ENCODE assay signal across 10 mouse cellular contexts in the genomic region with DNA sequence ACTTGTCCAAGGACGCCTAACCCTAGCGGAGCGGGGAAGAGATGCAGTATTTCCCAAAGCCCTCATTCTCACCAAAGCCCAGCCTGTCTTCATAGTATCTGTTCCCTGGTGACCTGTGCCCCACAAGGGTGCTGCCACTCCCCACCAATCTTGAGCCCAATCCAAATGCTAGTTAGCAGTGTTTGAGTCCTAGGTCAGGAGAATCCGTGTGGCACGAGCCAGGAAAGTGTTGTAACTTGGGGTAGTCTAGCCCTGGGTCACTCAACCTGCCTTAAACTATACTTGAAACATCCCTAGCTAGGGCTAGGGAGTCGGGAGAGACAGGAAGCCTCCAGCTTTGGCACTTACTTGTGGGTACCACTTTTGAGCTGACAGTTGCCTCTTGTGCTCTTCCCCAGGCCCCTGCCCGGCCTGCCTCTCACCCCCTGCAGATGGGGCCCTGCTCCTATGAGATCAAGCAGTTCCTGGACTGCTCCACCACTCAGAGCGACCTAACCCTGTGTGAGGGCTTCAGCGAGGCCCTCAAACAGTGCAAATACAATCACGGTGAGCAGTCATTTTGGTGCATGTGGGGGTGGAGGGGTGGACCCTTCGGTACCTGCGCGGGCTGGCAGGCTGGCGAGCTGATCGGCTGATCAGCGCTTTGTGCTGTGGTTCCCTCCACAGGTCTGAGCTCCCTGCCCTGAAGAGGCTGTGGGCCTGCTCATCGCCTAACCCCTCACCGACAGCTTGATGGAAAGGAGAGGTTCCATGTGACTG. TPM values are rescaled to one million over a fixed set of nuclear protein-coding genes. Genes with fewer than 3 reads are reported as not detected.
DNase-seq lines count a peak whose midpoint lies in the region; ATAC-seq and TF ChIP-seq lines count a peak whose summit lies in the region.
"Had no signal": no experiment of that assay in that cellular context is flagged by ENCODE, and none has a peak within 500 bp of the region (broad histone marks: within the 10 kb centered on the region; RNA-seq: fewer than 3 reads in every experiment).

No protein-coding gene starts in this region.

- intact Hi-C loops in heart, postnatal 25 days (cut with DNase I): no loop called here

- peaks cover 62% of the 10 kb centered on the region for H3K4me1 ChIP-seq in heart, embryonic 10.5 days
- no peaks in the 10 kb centered on the region; the same call in 1 of the 2 replicates for H3K4me1 ChIP-seq in intestine, postnatal 0 days (replicated peaks; ENCODE audit: control insufficient read depth, insufficient read depth, low read length)
- H3K4me1 ChIP-seq in thymus, adult 2 months (replicated peaks; ENCODE audit: control insufficient read depth, insufficient read depth, low read length): peaks cover 13% of the 10 kb centered on the region

- peak overlapping the region; percentile 85 for H3K4me2 ChIP-seq in intestine, postnatal 0 days (replicated peaks; ENCODE audit: low read depth)

- peaks cover 47% of the 10 kb centered on the region for H3K27me3 ChIP-seq in heart, embryonic 10.5 days (ENCODE audit: insufficient read depth, poor library complexity, severe bottlenecking)
- H3K27me3 ChIP-seq in intestine, postnatal 0 days (replicated peaks; ENCODE audit: control insufficient read depth, insufficient read depth, low read length): peaks cover 2% of the 10 kb centered on the region; the same call in 1 of the 2 replicates
- no peaks in the 10 kb centered on the region; the same call in 1 of the 2 replicates for H3K27me3 ChIP-seq in thymus, adult 2 months (ENCODE audit: control insufficient read depth, insufficient read depth, low read length)

- H3K9ac ChIP-seq in intestine, postnatal 0 days (ENCODE audit: low read depth, low read length): no peak overlapping the region

- H3K4me3 ChIP-seq in heart, embryonic 10.5 days: peak overlapping the region; percentile 85
- H3K4me3 ChIP-seq in intestine, postnatal 0 days (ENCODE audit: low read depth, low read length): no peak overlapping the region
- no peak overlapping the region for H3K4me3 ChIP-seq in thymus, adult 2 months (ENCODE audit: control insufficient read depth, insufficient read depth, low read length)

- TF ChIP-seq POLR2A in thymus, adult 2 months (IDR thresholded peaks at IDR 0.05; ENCODE audit: control insufficient read depth, extremely low read depth, insufficient read depth, low read length, poor library complexity): no peak

- no peak for DNase-seq in heart, embryonic 10.5 days (ENCODE audit: low spot score)
- no peak for DNase-seq in heart, postnatal 25 days (ENCODE audit: low spot score)
- DNase-seq in spleen, postnatal 36 days (ENCODE audit: low spot score in 2 of 2): peak; percentile 35 to 36
- DNase-seq in spleen, adult 12 weeks (ENCODE audit: low spot score): no peak
- no peak for DNase-seq in thymus, adult 2 months
- DNase-seq in retina, embryonic 14.5 days (ENCODE audit: low spot score): no peak

- no peak for TF ChIP-seq CTCF in intestine, postnatal 0 days (IDR thresholded peaks at IDR 0.05; ENCODE audit: low read depth)
- no peak for TF ChIP-seq CTCF in thymus, adult 2 months (IDR thresholded peaks at IDR 0.05; ENCODE audit: borderline replicate concordance, control insufficient read depth, extremely low read depth, insufficient read depth, low read length, poor library complexity)

- 32% methylated on average over 18 of the region's 18 CpGs for WGBS in heart, embryonic 10.5 days
- 54% methylated on average over 18 of the region's 18 CpGs for WGBS in intestine, postnatal 0 days
- 93% methylated on average over 18 of the region's 18 CpGs for WGBS in thymus, adult 2 months

- peak overlapping the region; percentile 64; the same call in 1 of the 2 replicates for H3K27ac ChIP-seq in heart, embryonic 10.5 days
- H3K27ac ChIP-seq in intestine, postnatal 0 days (ENCODE audit: low read depth, low read length): no peak overlapping the region
- no peak overlapping the region for H3K27ac ChIP-seq in thymus, adult 2 months (ENCODE audit: control insufficient read depth, insufficient read depth, low read length)

- H3K9me3 ChIP-seq in heart, embryonic 10.5 days: no peaks in the 10 kb centered on the region
- H3K9me3 ChIP-seq in intestine, postnatal 0 days (ENCODE audit: control insufficient read depth): no peaks in the 10 kb centered on the region

- no peak for ATAC-seq in intestine, postnatal 0 days
- no peak for ATAC-seq in erythroid progenitor cell, adult 5-6 weeks (replicated peaks; ENCODE audit: low FRiP score, poor library complexity, severe bottlenecking)

- 0 out of 2 replicates have a peak, but pooled peaks cover 2% of the 10 kb centered on the region for H3K36me3 ChIP-seq in heart, embryonic 10.5 days
- no peaks in the 10 kb centered on the region for H3K36me3 ChIP-seq in intestine, postnatal 0 days (ENCODE audit: control insufficient read depth, insufficient read depth)
- no peaks in the 10 kb centered on the region for H3K36me3 ChIP-seq in thymus, adult 2 months (ENCODE audit: control insufficient read depth, insufficient read depth, low read length)

RNA-seq across cellular contexts. Expression of gene Mmp11, which starts 0.8 kb away (rescaled TPM):
- 19.4 and 39.0 TPM in 2 replicates for polyA plus RNA-seq in heart, embryonic 10.5 days (2016; fragmentation: Nextera tagmentation; extraction: Ambion mirVana)
- total RNA-seq in heart, postnatal 25 days (2021): 1 to 10 TPM; 5.0 to 8.1 TPM
- polyA plus RNA-seq in intestine, postnatal 0 days (2015; fragmentation: Nextera tagmentation; extraction: Ambion mirVana): 8.7 and 9.2 TPM in 2 replicates
- 7.5 and 9.3 TPM in 2 replicates for polyA plus RNA-seq in thymus, adult 2 months (2012; rRNA removed)
- 0.72 TPM in 1 of 2 replicates, not detected in the other for total RNA-seq in erythroid progenitor cell, adult 5-6 weeks (2015; ENCODE audit: low replicate concordance)
- 0.68 TPM in 1 of 2 replicates, not detected in the other for total RNA-seq in erythroid progenitor cell, adult 5-6 weeks (2017; ENCODE audit: low replicate concordance)
- total RNA-seq: megakaryocyte, adult 5-6 weeks had no signal

RNA-seq across cellular contexts. Expression of gene Gm867, which starts 3.4 kb away (rescaled TPM):
- polyA plus RNA-seq in heart, embryonic 10.5 days (2016; fragmentation: Nextera tagmentation; extraction: Ambion mirVana): 0.39 and 0.76 TPM in 2 replicates
- not detected for total RNA-seq in heart, postnatal 25 days (2021)
- not detected in 2 replicates for polyA plus RNA-seq in intestine, postnatal 0 days (2015; fragmentation: Nextera tagmentation; extraction: Ambion mirVana)
- polyA plus RNA-seq in thymus, adult 2 months (2012; rRNA removed): 0.42 TPM in 1 of 2 replicates, not detected in the other
- 525 and 583 TPM in 2 replicates for total RNA-seq in erythroid progenitor cell, adult 5-6 weeks (2015; ENCODE audit: low replicate concordance)
- 86.0 and 101 TPM in 2 replicates for total RNA-seq in erythroid progenitor cell, adult 5-6 weeks (2017; ENCODE audit: low replicate concordance)

RNA-seq across cellular contexts. Expression of gene Chchd10, which starts 4.2 kb away (rescaled TPM):
- polyA plus RNA-seq in heart, embryonic 10.5 days (2016; fragmentation: Nextera tagmentation; extraction: Ambion mirVana): 333 and 524 TPM in 2 replicates
- total RNA-seq in heart, postnatal 25 days (2021): 1,000 to 10,000 TPM; 1,761 to 1,834 TPM
- 308 and 334 TPM in 2 replicates for polyA plus RNA-seq in intestine, postnatal 0 days (2015; fragmentation: Nextera tagmentation; extraction: Ambion mirVana)
- 172 and 198 TPM in 2 replicates for polyA plus RNA-seq in thymus, adult 2 months (2012; rRNA removed)
- total RNA-seq in erythroid progenitor cell, adult 5-6 weeks (2015; ENCODE audit: low replicate concordance): 101 and 127 TPM in 2 replicates
- total RNA-seq in erythroid progenitor cell, adult 5-6 weeks (2017; ENCODE audit: low replicate concordance): 40.2 and 60.3 TPM in 2 replicates

RNA-seq across cellular contexts. Expression of gene Vpreb3, which starts 5.8 kb away (rescaled TPM):
- polyA plus RNA-seq in heart, embryonic 10.5 days (2016; fragmentation: Nextera tagmentation; extraction: Ambion mirVana): 0.74 and 0.83 TPM in 2 replicates
- not detected for total RNA-seq in heart, postnatal 25 days (2021)
- polyA plus RNA-seq in intestine, postnatal 0 days (2015; fragmentation: Nextera tagmentation; extraction: Ambion mirVana): 0.43 TPM in 1 of 2 replicates, not detected in the other
- 3.1 and 4.8 TPM in 2 replicates for polyA plus RNA-seq in thymus, adult 2 months (2012; rRNA removed)
- total RNA-seq in erythroid progenitor cell, adult 5-6 weeks (2015; ENCODE audit: low replicate concordance): 85.1 and 89.7 TPM in 2 replicates
- 31.5 and 39.7 TPM in 2 replicates for total RNA-seq in erythroid progenitor cell, adult 5-6 weeks (2017; ENCODE audit: low replicate concordance)
- total RNA-seq: adrenal gland, adult 18-20 months; megakaryocyte, adult 5-6 weeks had no signal

RNA-seq across cellular contexts. Expression of gene Smarcb1, which starts 15.7 kb away (rescaled TPM):
- 157 and 204 TPM in 2 replicates for polyA plus RNA-seq in heart, embryonic 10.5 days (2016; fragmentation: Nextera tagmentation; extraction: Ambion mirVana)
- 10 to 100 TPM; 22.8 to 22.9 TPM for total RNA-seq in heart, postnatal 25 days (2021)
- 54.9 and 58.1 TPM in 2 replicates for polyA plus RNA-seq in intestine, postnatal 0 days (2015; fragmentation: Nextera tagmentation; extraction: Ambion mirVana)
- 63.0 and 75.5 TPM in 2 replicates for polyA plus RNA-seq in thymus, adult 2 months (2012; rRNA removed)
- total RNA-seq in erythroid progenitor cell, adult 5-6 weeks (2015; ENCODE audit: low replicate concordance): 50.1 and 67.9 TPM in 2 replicates
- 32.1 and 39.3 TPM in 2 replicates for total RNA-seq in erythroid progenitor cell, adult 5-6 weeks (2017; ENCODE audit: low replicate concordance)

Comparison
In these comparisons a context has a peak if more than half of its experiments do, and no peak if none do; other contexts are left out.
1. DNase-seq: peak in spleen, postnatal 36 days (2 of 2); none in heart, embryonic 10.5 days (single experiment), heart, postnatal 25 days (single experiment), spleen, adult 12 weeks (single experiment), thymus, adult 2 months (single experiment) and retina, embryonic 14.5 days (single experiment).